Mouse (Mus musculus) MEL-GATA-1-ER (cell line): ENCODE results near the gene Abhd11.
"Not testable (repeated sequence)": the region's sequence is repeated elsewhere in the genome, so short reads cannot be mapped to it uniquely, and the experiment has no call there.

Experiments
- DNase-seq: peaks from one replicate; pipeline ENCODE4 v3.0.0-alpha.2; 2012; ENCODE audit warnings: low read depth; ENCODE audit errors: extremely low read depth

Gene Abhd11

DNA sequence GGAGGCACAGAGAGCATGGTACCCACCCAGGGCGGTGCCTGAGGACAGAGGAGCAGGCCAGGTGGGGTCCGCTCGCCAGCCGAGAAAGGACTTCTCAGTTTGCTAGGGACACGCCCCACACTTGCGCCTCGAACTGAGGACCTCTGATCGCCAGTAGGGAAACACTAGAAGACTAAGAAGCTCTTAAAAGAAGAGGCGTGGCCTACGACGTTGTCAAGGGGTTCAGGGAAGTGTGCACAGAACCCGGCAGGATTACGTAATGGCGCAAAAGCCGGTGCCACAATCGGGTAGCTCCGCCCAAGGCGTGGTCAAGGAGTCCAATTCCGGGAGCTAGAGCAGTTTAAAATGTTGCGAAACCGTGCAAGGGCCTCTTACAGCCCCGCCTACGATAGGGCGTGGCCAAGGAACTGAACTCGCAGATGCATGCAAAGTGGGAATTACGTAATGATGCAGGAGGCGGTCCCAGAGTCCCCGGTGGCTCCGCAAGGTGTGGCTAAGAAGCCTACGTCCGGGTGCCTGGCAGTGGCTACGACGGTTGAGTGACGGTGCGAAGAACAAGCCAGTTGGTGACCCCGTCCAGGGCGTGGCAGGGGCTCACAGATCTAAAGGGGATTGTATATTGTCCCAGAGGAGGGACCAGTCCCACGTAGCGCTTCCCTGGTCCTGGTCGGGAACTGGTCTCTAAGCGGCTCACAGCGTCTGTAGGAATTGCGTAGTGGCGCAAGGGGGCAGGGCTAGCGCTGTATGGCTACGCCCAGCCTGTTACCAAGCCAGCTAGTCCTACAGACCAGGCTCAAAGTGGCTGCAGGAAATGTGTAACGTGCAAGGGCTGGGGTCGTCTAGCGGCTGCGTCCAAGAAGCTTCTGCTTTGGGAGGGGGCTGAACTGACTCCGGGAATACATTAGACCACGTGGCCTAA lies at the start of gene Abhd11:
Gene Abhd11 (plus strand): TSS at position 482 of the 919 bp plus-strand sequence.
- peak; percentile 100 for DNase-seq

DNA sequence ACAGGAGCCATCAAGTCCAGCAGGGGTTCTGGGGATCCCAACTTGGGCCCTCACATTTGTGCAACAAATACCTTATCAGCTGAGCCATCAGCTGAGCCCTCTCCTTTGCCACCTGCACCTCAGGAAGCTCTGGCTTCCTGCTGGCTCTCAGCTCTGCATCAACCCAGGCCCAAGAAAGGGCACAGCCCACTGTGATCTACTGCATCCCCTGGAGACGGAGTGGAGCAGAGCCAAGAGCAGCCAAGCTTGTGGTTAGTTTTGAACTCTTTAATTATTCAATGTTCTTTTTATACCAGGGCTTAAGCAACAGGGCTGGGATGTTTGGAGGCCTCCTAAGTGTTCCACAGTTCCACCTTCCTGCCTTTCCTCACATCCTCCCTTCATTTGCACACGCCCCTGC lies 48.5 kb upstream of the Abhd11 start:
- DNase-seq = no peak

DNA sequence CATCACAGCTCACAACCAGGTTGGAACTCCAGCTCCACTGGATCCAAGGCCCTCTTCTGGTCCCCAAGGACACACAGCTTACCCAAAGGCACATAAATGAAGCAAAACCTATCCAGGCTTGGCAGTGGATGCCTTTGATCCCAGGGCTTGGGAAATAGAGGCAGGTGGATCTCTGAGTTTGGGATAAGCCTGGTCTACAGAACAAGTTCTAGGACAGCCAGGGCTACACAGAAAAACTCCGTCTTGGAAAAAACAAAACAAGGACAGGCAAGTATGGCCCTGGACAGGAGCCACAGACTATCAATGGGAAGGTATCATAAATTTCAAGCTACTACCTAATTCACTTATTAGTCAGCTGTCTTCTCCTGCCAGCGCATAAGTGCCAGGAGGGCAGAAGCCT lies 47.4 kb upstream of the Abhd11 start:
- DNase-seq = no peak

DNA sequence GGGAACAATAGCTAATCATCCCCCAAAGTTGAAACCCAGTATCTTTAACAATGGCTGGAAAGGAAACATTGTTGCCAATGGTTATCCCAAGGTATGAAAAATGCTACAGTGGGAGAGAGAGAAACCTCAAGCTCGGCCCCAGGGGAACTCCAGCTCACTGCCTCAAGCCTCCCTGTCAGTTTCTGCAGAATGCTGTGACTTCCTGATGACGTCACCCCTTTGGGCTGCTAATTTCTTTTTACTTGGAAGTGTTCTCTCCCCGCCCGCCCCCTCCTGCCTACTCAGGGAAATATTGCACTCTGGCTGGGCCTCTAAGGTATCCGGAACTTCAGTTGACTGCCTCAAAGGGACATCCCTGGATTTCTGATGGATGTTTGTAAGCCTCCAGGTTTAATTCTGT lies 45.4 kb upstream of the Abhd11 start:
- no peak for DNase-seq

DNA sequence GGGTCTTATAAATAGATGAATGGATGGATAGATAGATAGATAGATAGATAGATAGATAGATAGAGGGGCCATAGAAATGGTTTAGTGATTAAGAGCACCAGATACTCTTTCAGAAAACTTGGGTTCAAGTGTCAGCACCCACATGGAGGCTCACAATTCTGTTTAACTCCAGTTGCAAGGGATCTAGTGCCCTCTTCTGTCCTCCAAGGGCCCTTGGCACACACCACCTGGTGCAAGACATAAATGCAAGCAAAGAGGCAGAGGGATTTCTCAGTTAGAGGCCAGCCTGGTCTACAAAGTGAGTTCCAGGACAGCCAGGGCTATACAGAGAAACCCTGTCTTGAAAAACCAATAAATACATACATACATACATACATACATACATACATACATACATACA lies 44.3 kb upstream of the Abhd11 start:
- DNase-seq = not testable (repeated sequence)

DNA sequence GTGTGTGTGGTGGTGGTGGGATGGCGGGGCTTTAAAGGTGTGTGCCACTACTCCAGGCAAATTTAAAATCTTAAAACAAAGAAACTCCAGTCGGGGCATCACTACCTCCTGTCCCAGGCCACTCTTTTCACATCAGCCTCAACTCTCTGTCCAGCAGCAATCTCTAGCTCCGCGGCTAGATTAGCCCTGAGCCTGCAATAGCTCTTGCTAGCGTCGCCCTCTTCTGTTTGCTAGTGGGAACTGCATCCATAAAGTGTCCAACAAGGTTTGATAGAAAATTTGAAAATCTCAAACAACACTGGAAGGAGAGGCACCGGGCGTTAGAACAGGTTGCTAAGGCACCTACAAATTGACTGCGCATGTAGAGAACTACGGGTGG lies 43.5 kb upstream of the Abhd11 start:
- DNase-seq = no peak

DNA sequence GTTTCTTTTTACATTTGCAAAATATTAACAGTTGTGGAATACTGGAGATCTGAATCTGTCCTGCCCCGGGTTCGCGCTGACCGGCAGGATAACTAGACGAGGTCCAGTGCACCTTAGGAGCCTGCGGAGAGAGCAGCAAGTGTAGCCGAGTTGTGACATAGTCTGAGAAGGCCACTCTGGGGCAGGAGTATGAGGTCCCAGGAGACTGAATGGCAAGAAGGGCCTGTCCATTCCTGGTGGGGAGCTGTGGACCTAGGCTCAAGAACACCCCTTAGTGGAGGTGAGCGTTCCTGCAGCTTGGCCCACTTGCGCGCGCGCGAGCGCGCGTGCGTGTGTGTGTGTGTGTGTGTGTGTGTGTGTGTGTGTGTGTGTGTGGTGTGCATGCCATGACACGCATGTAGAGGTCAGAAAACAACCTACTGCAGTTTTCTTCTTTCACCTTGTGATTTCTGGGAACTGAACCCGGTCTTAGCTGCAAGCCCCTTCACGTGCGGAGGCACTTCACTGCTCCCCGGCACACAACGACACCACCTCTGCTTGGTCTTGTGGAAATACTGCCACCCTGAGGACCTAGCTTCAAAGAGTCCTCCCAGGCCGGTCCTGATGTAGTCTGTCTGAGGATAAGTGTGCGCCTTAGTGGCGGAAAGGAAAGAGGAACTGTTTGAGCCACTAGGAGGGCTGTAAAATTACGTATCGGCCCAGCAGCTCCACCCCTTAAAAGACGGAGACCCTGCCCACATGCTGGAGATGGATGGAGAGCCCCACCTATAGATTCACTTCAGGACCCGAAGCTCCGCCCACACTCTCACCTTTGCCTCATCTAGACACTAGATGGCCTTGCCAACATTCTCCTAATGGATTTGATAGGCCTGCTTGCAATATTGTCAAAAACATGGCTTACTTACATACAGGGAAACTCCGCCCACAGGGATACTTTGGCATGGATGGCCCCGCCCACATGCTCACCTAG lies 42.8 kb upstream of the Abhd11 start:
- DNase-seq = peak; percentile 91

DNA sequence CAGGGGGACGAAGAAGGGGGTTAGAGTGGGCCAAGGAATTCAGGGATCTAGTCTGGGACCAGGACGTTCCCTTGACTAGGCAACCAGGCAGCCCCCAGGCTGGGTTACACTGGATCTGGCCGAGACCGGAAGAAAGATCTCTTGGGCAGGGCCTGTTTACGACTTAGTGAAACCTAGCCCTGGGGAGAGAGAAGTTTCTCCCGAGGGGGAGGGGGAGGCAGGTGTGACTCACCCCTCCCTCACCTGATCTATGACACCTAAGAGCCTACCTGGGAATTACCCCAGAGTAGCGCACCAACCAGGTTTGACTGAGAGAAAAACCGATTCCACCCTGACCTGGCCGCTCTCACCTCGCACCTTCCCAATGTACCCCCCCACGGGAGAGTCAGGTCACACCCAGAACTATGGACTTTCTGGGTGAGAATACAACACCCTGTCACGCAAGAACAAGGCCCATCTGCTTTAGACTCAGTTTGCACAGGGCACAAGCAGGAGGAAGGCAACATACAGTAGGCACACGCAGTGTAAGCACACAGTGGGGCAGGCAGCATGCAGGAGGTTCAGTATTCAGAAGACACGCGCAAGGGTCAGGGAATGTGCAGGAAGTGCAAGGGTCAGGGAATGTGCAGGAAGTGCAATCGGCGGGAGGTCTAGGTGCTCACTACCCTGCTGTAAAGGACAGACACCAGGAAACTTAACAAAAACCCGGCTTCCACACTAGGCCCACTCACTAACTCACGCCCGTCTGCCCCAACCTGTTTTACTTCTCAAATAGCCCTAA lies 41.6 kb upstream of the Abhd11 start:
- DNase-seq = no peak

DNA sequence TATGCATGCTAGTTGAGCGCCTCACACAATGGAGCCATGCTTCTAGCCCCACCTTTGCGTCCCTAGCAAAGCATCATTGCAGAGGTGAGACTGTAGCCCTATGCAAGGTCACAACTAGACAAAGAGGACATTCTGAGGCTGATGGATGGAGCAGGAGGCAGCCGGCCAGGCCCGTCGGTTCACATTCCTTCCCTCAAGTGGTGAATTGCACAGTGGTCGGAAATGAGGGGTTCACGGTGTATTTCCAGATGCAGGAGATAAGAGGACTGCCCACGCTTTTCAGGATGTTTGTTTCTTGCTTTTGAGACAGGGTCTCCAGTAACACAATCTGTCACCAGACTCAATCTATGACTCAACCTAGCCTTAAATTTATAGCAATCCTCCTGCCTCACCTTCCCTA lies 38.3 kb upstream of the Abhd11 start:
- DNase-seq = no peak

DNA sequence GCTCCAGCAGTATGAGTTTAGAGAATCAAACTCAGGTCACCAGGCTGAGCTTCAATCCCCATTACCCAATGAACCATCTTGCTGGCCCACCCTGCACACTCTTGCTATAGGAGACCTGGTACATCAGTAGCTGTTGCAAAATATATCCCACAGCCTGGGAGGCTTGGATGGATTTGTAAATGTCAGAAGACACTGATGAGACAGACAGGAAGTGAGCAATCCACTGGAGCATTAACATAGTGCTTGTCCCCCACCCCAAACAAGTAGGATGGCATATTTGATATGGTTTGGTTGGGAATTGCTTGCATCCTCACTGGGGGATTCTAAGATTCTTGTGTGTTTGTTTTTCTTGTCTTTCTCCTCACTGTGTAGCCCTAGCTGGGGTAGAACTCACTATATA lies 35.9 kb upstream of the Abhd11 start:
- DNase-seq = no peak

DNA sequence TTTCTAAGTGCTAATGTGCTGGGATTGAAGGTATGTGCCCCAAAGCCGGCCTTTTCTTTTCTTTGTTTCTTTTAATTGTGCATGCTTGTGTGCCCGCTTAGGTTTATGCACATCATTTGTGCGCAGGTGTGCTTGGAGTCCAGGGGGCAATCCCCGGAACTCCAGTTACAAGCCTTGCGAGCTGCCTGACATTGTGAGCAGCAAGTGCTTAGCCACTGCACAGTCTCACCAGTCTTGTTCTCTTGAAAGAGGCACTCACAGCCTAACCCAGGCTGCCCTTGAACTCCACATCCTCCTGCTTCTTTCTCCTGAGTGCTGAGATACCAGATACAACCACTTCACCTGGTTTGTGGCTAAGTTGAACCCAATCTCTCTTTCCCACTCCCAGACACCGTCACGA lies 35.4 kb upstream of the Abhd11 start:
- DNase-seq = no peak

DNA sequence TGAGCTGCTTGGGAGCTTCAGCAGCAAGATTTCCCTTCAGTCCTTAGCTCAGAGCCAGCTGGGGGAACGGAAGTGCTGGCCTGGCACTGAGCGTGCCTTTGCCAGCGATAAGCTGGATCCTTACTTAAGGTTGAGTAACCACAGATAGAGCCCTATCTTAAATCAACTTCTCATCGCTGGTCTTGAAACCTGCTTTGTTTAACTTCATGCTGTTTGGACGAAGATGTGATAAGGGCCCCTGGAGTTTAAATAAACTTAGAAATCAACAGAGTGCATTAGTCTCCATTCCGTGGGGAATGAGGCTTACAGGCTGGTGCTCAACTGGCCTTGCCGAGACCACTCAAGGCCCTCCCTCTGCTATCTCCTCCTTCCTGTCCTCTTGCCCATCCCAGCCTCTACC lies 34.7 kb upstream of the Abhd11 start:
- DNase-seq = peak; percentile 91

DNA sequence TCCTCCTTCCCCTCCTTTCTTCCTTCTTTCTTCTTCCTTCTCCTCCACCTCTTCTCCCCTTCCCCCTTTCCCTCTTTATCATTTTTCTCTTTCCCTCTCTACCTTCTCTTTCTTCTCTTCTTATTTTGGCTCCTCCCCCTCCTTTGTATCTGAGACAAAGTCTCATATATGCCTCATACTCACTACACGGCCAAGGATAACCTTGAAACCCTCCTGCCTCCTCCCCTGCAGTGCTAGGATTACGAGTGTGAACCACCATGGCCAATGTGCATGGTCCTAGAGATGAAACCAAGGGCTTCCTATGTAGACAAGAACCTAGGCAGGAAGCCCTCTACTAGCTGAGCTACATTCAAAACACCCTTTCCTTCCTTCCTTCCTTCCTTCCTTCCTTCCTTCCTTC lies 34.0 kb upstream of the Abhd11 start:
- DNase-seq = no peak

DNA sequence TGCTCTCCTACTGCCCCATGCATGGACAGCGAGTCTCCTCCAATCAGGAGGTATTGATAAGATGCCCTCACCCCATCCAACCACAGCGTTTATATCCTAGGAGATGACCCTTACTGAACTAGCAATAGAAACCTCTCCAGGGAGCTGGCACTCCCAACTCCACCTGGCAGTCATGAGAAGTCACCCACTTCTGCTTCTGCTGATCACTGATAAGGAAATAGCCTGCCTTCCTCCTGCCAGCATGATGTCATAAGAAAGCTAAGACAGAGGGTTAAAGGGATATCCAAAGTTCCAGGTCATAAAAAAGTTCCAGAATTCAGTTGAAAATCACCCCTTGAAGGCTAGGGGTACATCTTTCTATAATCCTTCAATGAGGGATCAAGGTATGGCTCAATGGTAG lies 32.8 kb upstream of the Abhd11 start:
- DNase-seq = peak; percentile 77

DNA sequence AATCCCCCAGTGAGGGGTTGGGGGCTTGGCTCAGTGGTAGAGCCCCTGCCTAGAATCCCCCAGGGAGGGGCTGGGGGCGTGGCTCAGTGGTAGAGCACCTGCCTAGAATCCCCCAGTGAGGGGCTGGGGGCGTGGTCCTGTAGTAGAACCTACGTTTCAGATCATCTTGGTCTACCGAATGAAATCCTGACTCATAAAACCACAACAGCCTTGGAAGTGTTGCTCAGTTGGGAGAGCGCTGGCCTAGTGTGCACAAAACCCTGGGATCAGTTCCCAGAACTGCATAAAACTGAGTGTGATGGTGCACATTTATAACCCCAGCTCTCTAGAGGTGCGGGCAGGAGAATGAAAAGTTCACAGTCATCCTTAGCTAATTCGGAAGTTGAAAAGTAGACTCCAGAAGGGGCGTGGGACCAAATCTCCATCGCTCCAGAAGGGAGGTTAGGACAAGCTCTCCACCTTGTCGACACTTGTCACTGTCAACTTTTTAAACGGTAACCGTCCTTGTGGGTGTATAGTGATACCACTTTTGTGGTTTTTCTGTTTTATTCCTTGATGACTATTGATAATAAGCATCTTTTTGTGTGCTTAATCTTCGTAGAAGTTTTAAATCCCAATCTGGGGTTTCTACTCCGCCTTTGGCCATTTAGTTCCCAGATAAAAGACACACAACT lies 32.2 kb upstream of the Abhd11 start:
- DNase-seq = no peak

DNA sequence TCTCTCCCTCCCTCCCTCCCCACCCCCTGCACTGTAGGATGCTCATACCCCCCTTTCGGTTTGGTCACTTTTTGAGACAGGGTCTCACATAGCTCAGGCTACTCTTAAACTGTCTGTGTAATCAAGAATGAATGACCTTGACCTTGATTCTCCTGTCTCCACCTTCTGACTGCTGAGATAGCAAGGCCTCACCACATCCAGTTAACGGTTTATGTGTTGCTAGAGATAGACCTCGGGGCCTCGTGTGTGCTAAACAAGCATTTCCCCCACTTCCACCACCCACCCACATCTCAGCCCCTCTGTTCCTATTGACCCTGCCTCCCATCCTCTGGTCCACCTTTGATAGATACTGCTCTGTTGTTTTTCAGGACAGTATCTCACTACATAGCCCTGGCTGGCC lies 31.1 kb upstream of the Abhd11 start:
- no peak for DNase-seq

DNA sequence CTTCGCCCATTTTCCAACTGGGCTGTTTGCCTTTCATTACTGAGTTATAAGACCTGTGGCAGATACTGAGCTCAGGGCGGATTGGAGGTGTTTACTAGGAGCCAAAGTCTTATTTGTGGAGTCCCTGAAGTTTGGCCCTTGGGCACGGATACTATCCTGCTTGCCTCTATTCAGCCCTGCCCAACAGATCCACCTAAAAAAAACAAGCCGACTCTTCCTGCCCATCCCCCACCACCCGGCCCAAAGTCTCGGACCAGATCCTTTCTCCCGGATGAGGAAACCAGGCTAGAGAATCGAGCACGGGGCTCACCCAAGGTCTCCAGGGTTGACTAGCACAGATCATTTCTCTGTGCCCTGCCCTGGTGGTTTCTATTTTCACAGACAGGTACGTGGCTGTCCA lies 27.8 kb upstream of the Abhd11 start:
- DNase-seq = no peak

DNA sequence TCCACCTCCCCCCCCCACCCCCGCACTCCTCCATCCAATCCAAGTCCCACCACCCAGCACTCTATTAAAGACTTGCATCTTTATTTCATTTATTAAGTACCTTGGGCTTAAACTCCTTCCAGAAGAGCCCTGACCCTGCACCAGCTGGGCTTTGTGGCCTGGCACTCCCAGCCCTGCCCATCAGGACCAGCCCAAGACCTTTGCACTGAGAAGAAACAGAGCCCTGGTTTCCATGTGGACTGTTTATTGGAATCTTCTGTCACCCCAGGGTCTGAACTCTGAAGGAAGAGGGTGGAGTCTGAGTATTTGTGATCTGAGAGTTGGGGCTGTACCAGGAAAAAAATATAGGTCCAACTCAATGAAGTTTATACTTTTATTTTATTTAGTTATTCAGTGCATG lies 25.8 kb upstream of the Abhd11 start:
- no peak for DNase-seq

DNA sequence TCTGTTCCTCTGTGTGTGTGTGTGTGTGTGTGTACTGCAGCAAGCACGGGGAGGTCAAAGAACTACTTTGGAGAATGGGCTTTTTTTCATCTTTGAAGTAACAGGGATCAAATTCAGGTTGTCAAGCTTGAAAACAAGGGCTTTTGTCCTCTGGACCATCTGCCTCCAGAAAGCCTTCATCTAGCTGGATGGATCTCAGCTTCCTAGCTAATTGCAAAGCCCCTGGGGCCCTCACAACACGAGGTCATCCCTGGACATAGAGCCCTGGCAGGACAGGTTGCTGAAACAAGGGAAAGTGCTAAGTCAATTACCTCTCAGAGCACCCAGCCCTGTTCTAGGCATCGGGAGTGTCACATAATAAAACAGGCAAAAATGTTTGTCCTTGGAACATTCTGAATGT lies 25.2 kb upstream of the Abhd11 start:
- DNase-seq = no peak

DNA sequence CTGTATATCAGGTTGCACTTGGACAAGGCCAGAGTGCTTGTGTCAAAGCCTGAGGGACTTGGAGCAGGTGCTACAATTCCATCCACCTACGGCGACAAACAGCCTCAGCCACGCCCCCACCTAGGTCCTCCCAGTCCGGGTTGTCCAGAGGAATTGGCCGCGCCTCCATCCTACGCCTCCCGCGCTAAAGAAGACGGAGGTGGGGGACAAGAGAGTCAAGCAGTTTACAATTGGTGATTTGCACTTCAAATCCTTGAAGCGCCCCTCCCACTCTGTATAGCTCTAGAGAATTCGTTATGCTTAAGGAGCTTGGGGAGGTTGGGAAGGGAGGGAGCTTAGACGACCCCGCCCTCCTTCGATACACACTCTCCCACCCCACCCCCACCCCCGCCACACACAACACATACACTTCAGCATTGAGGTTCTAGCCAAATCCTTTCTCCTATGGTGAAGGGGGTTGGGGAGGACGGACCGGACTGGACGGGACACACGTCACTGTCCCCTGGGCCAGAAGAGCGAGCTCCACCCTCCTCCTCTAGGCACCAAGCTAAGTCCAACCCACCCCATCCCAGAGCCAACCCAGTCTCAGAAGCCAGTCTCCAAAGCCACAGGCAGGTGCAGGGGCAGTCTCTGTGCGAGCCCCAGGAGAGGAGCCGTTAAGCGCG lies 23.2 kb upstream of the Abhd11 start, which contains the start of gene Cldn3:
Gene Cldn3 (plus strand): TSS at position 582 of the 665 bp plus-strand sequence.
- peak; percentile 76 for DNase-seq
